Mouse (Mus musculus): ENCODE data around the gene Gm2001. TPM values are rescaled to one million over a fixed set of nuclear protein-coding genes. Genes with fewer than 3 reads are reported as not detected.
"Not testable (repeated sequence)": the region's sequence is repeated elsewhere in the genome, so short reads cannot be mapped to it uniquely, and the experiment has no call there.

The Gm2001 gene
- polyA plus RNA-seq (2014; fragmentation: Nextera tagmentation; extraction: Ambion mirVana), result not detected in 2 replicates

DNA sequence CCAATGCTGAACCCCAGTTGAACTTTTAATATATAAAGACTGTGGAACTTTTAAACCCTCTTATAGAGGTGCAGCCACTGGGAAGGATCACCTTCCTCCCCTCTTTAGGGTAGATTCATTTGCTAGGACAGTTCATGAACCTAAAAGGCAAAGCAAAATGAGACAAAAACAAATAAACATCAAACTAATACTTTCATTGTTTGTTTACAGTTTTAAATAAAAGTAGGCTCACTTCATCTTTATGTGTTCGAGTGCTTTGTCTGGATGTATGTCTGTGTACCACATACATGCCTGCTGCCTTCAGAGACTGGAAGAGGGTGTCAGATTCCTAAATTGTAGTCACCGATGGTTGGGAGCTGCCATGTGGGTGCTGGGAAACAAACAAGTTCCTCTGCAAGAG, at the start of gene Gm2001:
Gene Gm2001 (minus strand): TSS at position 101 of the 400 bp plus-strand sequence.
- not testable (repeated sequence) for H3K9me3 ChIP-seq (replicated peaks; ENCODE audit: control insufficient read depth, low read length); H3K36me3 ChIP-seq (ENCODE audit: control insufficient read depth, insufficient read depth, low read length); H3K27ac ChIP-seq (ENCODE audit: low read depth, low read length); ATAC-seq; H3K9ac ChIP-seq (ENCODE audit: low read length); H3K4me3 ChIP-seq (ENCODE audit: low read depth, low read length); H3K4me2 ChIP-seq (ENCODE audit: low read length); H3K27me3 ChIP-seq (replicated peaks; ENCODE audit: control insufficient read depth, insufficient read depth, low read length); DNase-seq (ENCODE audit: low spot score); H3K4me1 ChIP-seq (ENCODE audit: control insufficient read depth, insufficient read depth, low read length)
- 81% methylated on average over 1 of the region's 2 CpGs for WGBS

DNA sequence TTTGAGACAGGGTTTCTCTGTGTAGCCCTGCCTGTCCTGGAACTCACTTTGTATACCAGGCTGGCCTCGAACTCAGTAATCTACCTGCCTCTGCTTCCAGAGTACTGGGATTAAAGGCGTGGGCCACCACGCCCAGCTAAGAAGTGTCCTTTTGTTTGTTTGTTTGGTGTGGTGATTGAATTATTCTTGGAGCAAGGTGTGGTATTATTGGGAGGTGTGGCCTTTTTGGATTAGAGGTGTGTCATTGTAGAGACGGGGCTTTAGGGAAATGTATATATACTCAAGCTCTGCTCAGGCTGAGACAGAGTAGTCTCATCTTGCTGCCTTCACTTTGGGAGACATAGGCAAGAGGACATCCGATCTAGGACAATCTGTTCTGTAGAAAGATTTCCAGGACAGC, 31.6 kb upstream of the Gm2001 start, which contains the start of gene Gm2016:
Gene Gm2016 (plus strand): TSS at position 301 of the 400 bp plus-strand sequence.
- WGBS, result 89% methylated on average over 5 of the region's 5 CpGs
- H3K4me2 ChIP-seq (ENCODE audit: low read length); H3K9me3 ChIP-seq (replicated peaks; ENCODE audit: control insufficient read depth, low read length); H3K27me3 ChIP-seq (replicated peaks; ENCODE audit: control insufficient read depth, insufficient read depth, low read length); H3K4me1 ChIP-seq (ENCODE audit: control insufficient read depth, insufficient read depth, low read length); H3K4me3 ChIP-seq (ENCODE audit: low read depth, low read length); H3K27ac ChIP-seq (ENCODE audit: low read depth, low read length); H3K36me3 ChIP-seq (ENCODE audit: control insufficient read depth, insufficient read depth, low read length); ATAC-seq; H3K9ac ChIP-seq (ENCODE audit: low read length); DNase-seq (ENCODE audit: low spot score): not testable (repeated sequence)

DNA sequence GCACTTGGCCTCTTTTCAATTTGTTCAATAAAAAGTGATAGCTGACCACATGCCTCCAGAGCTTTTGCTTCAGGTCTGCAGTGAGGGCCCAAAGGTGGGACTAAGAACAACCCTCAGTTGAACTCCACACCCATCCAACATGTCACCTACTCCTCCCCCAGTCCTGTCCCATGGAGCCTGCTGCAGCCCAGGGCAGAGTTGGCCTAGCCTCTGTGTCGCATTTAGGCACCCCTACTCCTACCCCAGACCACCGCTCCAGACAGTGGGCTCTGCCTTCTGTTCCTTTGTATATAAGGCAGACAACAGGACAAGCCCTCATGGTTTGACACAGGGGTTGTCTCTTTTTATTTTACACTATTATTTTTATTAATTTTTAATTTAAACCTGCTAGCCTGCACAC, 21.9 kb upstream of the Gm2001 start:
- WGBS, result 87% methylated on average over 2 of the region's 2 CpGs
- H3K4me1 ChIP-seq (ENCODE audit: control insufficient read depth, insufficient read depth, low read length); DNase-seq (ENCODE audit: low spot score); ATAC-seq; H3K36me3 ChIP-seq (ENCODE audit: control insufficient read depth, insufficient read depth, low read length); H3K4me3 ChIP-seq (ENCODE audit: low read depth, low read length); H3K27me3 ChIP-seq (replicated peaks; ENCODE audit: control insufficient read depth, insufficient read depth, low read length); H3K9ac ChIP-seq (ENCODE audit: low read length); H3K27ac ChIP-seq (ENCODE audit: low read depth, low read length); H3K4me2 ChIP-seq (ENCODE audit: low read length); H3K9me3 ChIP-seq (replicated peaks; ENCODE audit: control insufficient read depth, low read length): not testable (repeated sequence)

DNA sequence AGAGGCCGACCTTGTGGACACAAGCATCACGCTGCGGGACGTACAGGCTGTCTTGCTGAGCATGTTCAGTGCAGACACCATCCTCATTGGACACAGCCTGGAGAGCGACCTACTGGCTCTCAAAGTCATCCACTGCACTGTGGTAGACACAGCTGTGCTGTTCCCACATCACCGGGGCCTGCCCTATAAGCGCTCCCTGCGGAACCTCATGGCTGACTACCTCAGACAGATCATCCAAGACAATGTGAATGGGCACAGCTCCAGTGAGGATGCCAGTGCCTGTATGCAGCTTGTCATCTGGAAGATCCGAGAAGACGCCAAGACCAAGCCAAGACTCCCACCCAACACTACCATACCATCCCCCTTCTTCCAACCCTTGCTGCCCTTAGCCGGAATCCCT, 21.5 kb upstream of the Gm2001 start:
- H3K4me3 ChIP-seq (ENCODE audit: low read depth, low read length); H3K27me3 ChIP-seq (replicated peaks; ENCODE audit: control insufficient read depth, insufficient read depth, low read length); H3K36me3 ChIP-seq (ENCODE audit: control insufficient read depth, insufficient read depth, low read length); H3K4me1 ChIP-seq (ENCODE audit: control insufficient read depth, insufficient read depth, low read length); ATAC-seq; DNase-seq (ENCODE audit: low spot score); H3K4me2 ChIP-seq (ENCODE audit: low read length); H3K9ac ChIP-seq (ENCODE audit: low read length); H3K27ac ChIP-seq (ENCODE audit: low read depth, low read length); H3K9me3 ChIP-seq (replicated peaks; ENCODE audit: control insufficient read depth, low read length): not testable (repeated sequence)
- 95% methylated on average over 9 of the region's 11 CpGs for WGBS

DNA sequence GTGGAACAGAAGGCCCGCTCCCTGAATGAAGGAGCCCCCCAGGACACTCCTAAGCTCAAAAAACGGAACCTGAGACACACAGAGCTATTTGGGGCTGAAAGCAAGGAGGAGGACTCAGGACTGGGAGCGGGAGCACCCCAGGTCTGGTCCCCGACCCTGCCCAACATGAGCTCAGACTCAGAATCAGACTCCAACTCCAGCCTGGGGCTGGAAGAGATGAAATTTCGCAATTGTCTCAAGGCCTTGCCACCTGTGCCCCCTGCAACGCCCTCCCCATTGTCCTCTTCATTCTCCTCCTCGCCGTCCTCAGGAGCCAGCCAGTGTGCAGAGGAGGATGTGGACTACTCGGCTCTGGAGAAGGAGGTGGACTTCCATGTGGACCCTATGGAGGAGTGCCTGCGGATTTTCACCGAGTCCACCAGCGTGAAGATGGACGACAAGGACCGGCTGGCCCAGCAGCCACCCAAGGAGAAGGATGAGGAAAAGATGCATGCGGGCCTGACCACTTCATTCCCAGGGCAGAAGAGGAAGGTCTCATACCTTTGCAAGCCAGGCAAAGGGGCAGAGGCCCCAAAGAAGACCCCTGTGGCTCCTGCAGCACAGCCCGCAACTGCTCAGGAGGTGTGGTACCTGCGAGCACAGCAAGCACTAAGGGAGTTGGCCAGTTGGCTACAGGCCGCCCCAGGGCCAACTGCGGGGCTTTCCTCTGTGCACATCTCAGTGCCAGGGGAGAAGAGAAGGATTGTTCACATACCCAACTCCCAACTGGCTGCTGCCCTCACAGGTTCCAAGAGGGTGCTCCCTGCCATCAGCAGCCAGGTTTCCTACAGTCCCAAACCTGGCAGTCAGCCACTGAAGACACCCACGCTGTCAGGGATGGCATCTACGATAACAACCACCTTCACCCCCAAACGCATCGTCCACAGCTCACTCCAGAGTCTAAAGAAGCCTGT, 19.9 kb upstream of the Gm2001 start:
- DNase-seq (ENCODE audit: low spot score); H3K4me3 ChIP-seq (ENCODE audit: low read depth, low read length); H3K27me3 ChIP-seq (replicated peaks; ENCODE audit: control insufficient read depth, insufficient read depth, low read length); ATAC-seq; H3K9me3 ChIP-seq (replicated peaks; ENCODE audit: control insufficient read depth, low read length); H3K4me1 ChIP-seq (ENCODE audit: control insufficient read depth, insufficient read depth, low read length); H3K36me3 ChIP-seq (ENCODE audit: control insufficient read depth, insufficient read depth, low read length); H3K27ac ChIP-seq (ENCODE audit: low read depth, low read length); H3K9ac ChIP-seq (ENCODE audit: low read length); H3K4me2 ChIP-seq (ENCODE audit: low read length): not testable (repeated sequence)
- 86% methylated on average over 23 of the region's 23 CpGs for WGBS

DNA sequence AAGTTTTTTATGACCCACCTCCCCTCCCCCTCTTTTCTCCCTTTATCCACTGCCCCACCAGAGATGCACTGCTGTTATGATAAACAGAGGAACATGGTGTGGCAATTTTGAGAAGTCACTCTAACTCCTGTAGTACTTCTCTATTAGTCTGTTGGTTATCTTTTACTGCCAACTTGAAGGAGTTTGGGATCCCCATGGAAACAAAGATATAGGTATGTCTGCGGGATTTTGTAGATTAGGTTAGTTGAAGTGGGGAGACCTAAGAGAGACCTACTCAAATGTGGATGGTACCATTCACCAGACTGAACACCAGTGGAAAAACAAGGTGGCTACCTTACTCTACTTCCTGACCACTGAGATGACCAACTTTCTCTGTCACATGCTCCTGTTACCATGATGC, 13.9 kb upstream of the Gm2001 start:
- not testable (repeated sequence) for H3K4me2 ChIP-seq (ENCODE audit: low read length); ATAC-seq; H3K4me3 ChIP-seq (ENCODE audit: low read depth, low read length); H3K9ac ChIP-seq (ENCODE audit: low read length); H3K9me3 ChIP-seq (replicated peaks; ENCODE audit: control insufficient read depth, low read length); H3K36me3 ChIP-seq (ENCODE audit: control insufficient read depth, insufficient read depth, low read length); H3K4me1 ChIP-seq (ENCODE audit: control insufficient read depth, insufficient read depth, low read length); H3K27ac ChIP-seq (ENCODE audit: low read depth, low read length); H3K27me3 ChIP-seq (replicated peaks; ENCODE audit: control insufficient read depth, insufficient read depth, low read length); DNase-seq (ENCODE audit: low spot score)
- 92% methylated on average over 1 of the region's 1 CpGs for WGBS

DNA sequence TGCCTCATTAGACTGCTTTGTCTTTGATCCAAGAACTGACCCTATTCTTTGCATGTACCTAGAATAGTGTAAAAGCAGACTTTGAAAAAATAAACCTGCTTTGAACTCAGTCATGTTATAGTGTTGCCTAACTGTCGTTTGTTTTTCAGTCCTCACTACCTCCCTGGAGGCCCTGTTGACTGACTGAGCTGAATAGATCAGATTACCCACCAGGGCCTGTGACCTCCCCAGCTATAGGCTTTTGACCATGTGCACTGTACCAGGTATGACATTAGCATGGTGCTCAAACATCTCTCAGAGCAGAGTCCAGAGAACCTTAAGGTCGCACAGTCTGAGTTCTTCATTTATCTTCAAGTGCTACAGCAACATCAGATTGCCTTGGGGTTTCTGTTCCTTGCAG, 8.5 kb upstream of the Gm2001 start:
- H3K4me2 ChIP-seq (ENCODE audit: low read length); H3K36me3 ChIP-seq (ENCODE audit: control insufficient read depth, insufficient read depth, low read length); H3K27ac ChIP-seq (ENCODE audit: low read depth, low read length); H3K9ac ChIP-seq (ENCODE audit: low read length); ATAC-seq; H3K9me3 ChIP-seq (replicated peaks; ENCODE audit: control insufficient read depth, low read length); H3K4me3 ChIP-seq (ENCODE audit: low read depth, low read length); H3K4me1 ChIP-seq (ENCODE audit: control insufficient read depth, insufficient read depth, low read length); H3K27me3 ChIP-seq (replicated peaks; ENCODE audit: control insufficient read depth, insufficient read depth, low read length); DNase-seq (ENCODE audit: low spot score): not testable (repeated sequence)
- WGBS, result no CpG with 5 or more reads among the region's 2 CpGs

DNA sequence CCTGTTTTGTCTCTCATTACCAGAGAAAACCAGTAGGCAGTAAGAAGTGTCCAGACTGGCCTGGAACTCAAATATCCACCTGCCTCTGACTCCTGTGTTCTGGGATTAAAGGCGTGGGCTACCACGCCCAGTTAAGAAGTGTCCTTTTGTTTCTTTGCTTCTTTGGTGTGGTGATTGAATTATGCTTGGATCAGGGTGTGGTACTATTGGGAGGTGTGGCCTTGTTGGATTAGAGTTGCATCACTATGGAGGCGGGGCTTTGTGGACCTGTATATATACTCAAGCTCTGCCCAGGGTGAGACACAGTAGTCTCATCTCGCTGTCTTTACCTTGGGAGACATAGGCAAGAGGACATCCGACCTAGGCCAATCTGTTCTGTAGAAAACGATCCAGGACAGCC, 25.9 kb downstream of the Gm2001 start, which contains the start of gene BB287469:
Gene BB287469 (plus strand): TSS at position 301 of the 400 bp plus-strand sequence.
- not testable (repeated sequence) for DNase-seq (ENCODE audit: low spot score); H3K4me3 ChIP-seq (ENCODE audit: low read depth, low read length); H3K36me3 ChIP-seq (ENCODE audit: control insufficient read depth, insufficient read depth, low read length); H3K4me2 ChIP-seq (ENCODE audit: low read length); ATAC-seq; H3K27me3 ChIP-seq (replicated peaks; ENCODE audit: control insufficient read depth, insufficient read depth, low read length); H3K4me1 ChIP-seq (ENCODE audit: control insufficient read depth, insufficient read depth, low read length); H3K27ac ChIP-seq (ENCODE audit: low read depth, low read length); H3K9ac ChIP-seq (ENCODE audit: low read length); H3K9me3 ChIP-seq (replicated peaks; ENCODE audit: control insufficient read depth, low read length)
- 91% methylated on average over 3 of the region's 6 CpGs for WGBS

DNA sequence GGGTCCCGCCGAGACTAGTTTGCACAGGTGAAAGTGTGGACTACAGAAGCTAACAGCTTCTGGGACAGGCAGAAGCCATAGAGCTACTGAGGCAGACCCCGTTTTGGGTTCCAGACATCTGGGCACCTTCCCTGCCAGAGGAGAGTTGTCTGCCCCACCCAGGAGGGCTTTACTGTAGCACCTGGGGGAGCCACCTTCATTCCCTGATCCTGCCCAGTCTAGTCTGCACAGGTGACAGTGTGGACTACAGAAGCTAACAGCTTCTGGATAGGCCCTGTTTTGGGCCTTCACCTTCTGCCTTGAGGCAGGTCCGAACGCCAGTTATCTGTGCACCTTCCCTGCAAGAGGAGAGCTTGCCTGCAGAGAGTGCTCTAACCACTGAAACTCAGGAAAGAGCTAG, 44.2 kb downstream of the Gm2001 start:
- H3K27ac ChIP-seq (ENCODE audit: low read depth, low read length); DNase-seq (ENCODE audit: low spot score); H3K4me3 ChIP-seq (ENCODE audit: low read depth, low read length); H3K9me3 ChIP-seq (replicated peaks; ENCODE audit: control insufficient read depth, low read length); H3K27me3 ChIP-seq (replicated peaks; ENCODE audit: control insufficient read depth, insufficient read depth, low read length); H3K36me3 ChIP-seq (ENCODE audit: control insufficient read depth, insufficient read depth, low read length); H3K4me1 ChIP-seq (ENCODE audit: control insufficient read depth, insufficient read depth, low read length); ATAC-seq; H3K9ac ChIP-seq (ENCODE audit: low read length); H3K4me2 ChIP-seq (ENCODE audit: low read length): not testable (repeated sequence)
- WGBS, result 94% methylated on average over 3 of the region's 5 CpGs

Data from forebrain, embryonic 14.5 days (tissue).